Mouse (Mus musculus) heart, adult 2 months (tissue): ENCODE measurements at regions not wholly inside any gene's neighbourhood (a gene's known extent, or its start where the extent isn't known, plus 50 kb on each side); places are given as distances from the start of the nearest gene placed in this dataset.

Source experiments
- CTCF ChIP-seq: fragments of 200-600 bp; IDR thresholded peaks from 2 replicates; pipeline ENCODE4 v1.8.1; 2022; ENCODE audit warnings: antibody characterized with exemption, mild to moderate bottlenecking, moderate library complexity
- POLR2A ChIP-seq: fragments of 200-500 bp; IDR thresholded peaks from 2 replicates; pipeline ENCODE4 v1.6.1; 2011; ENCODE audit warnings: mild to moderate bottlenecking, low read depth, low read length, control low read depth; ENCODE audit not compliant: insufficient read depth

- TF ChIP-seq CTCF (no peak), POLR2A (no peak)
Measured at GRCm38 (mm10) chr9:98712826-98713225, 111.4 kb upstream of the Mrps22 start.
